Mouse (Mus musculus) liver, embryonic 14.5 days (tissue): ENCODE data around the gene Tas1r2. TPM values are rescaled to one million over a fixed set of nuclear protein-coding genes. Genes with fewer than 3 reads are reported as not detected.

Experiments used
- ATAC-seq: fragments of 200-750 bp; cut with Nextera tagmentation; 2 replicates; pipeline ENCODE4 v1.8.0; 2017; ENCODE audit warnings: moderate number of reproducible peaks, mild to moderate bottlenecking, moderate library complexity; ENCODE audit not compliant: insufficient read depth
- DNase-seq, 3 experiments: peaks; one replicate each; pipeline ENCODE4 v3.0.0-alpha.2; 2012 to 2013; ENCODE audit warnings: low read depth in 3 of 3, low spot score in 3 of 3
- H3K27ac ChIP-seq: fragments of 300-500 bp; sonication (generic); 2 replicates; pipeline ENCODE4 v1.5.1; 2014; ENCODE audit warnings: moderate library complexity, mild to moderate bottlenecking, control low read depth, inconsistent platforms
- H3K27me3 ChIP-seq: fragments of 300-500 bp; sonication (generic); 2 replicates; pipeline ENCODE4 v1.6.1; 2014; ENCODE audit warnings: mild to moderate bottlenecking, low read length, moderate library complexity; ENCODE audit not compliant: control insufficient read depth, insufficient read depth
- H3K36me3 ChIP-seq: fragments of 300-500 bp; sonication (generic); replicated peaks from 2 replicates; pipeline ENCODE4 v1.6.1; 2014; ENCODE audit warnings: low read depth; ENCODE audit not compliant: control insufficient read depth, insufficient read depth
- H3K4me1 ChIP-seq, 2 experiments: fragments of 200-500 bp in 1 of 2; fragments of 300-500 bp in 1 of 2; sonication (generic) in 1 of 2; replicated peaks; 2 replicates each; pipeline ENCODE4 v1.6.1; 2012 to 2014; ENCODE audit warnings: antibody characterized with exemption in 1 of 2, inconsistent platforms in 1 of 2, low read length in 1 of 2; ENCODE audit not compliant: control insufficient read depth in 2 of 2, insufficient read depth in 2 of 2
- H3K4me2 ChIP-seq: fragments of 300-500 bp; sonication (generic); 2 replicates; pipeline ENCODE4 v1.6.1; 2014; ENCODE audit warnings: low read depth, mild to moderate bottlenecking, control low read depth, moderate library complexity
- H3K4me3 ChIP-seq, 2 experiments: fragments of 200-500 bp in 1 of 2; fragments of 300-500 bp in 1 of 2; sonication (generic) in 1 of 2; 2 replicates each; pipeline ENCODE4 v1.5.1; 2012 to 2014; ENCODE audit warnings: low read depth in 2 of 2, low read length in 2 of 2, mild to moderate bottlenecking in 2 of 2, control low read depth in 1 of 2, inconsistent platforms in 1 of 2, moderate library complexity in 1 of 2; ENCODE audit not compliant: insufficient read depth in 1 of 2
- H3K9ac ChIP-seq: fragments of 300-500 bp; sonication (generic); replicated peaks from 2 replicates; pipeline ENCODE4 v1.6.1; 2014; ENCODE audit warnings: mild to moderate bottlenecking, control low read depth, moderate library complexity
- H3K9me3 ChIP-seq: fragments of 300-500 bp; sonication (generic); 2 replicates; pipeline ENCODE4 v1.6.1; 2016; ENCODE audit warnings: low read length, mixed read lengths; ENCODE audit not compliant: control insufficient read depth
- CTCF ChIP-seq: IDR thresholded peaks from 2 replicates; pipeline ENCODE4 v1.5.1; 2016; ENCODE audit warnings: antibody characterized with exemption, low read depth, control low read depth
- EP300 ChIP-seq: IDR thresholded peaks from 2 replicates; pipeline ENCODE4 v1.6.1; 2016; ENCODE audit warnings: antibody characterized with exemption, low read depth
- WGBS: fragments of 180-500 bp; shearing (Covaris S2); extraction: QIAGEN DNeasy Blood & Tissue Kit; methylation state at CpG from one replicate; pipeline ENCODE4 v1.1.7; 2014; ENCODE audit not compliant: insufficient replicate concordance; 5-methylcytosine and 5-hydroxymethylcytosine counted together
- polyA plus RNA-seq, 2 experiments: library from polyadenylated mRNA; depleted of rRNA in 1 of 2; stranded (reverse) in 1 of 2; unstranded in 1 of 2; fragments of >200 nt; fragmentation: Nextera tagmentation in 1 of 2; extraction: Ambion mirVana in 1 of 2; gene quantifications; 2 replicates each; pipeline versions ENCODE4 v1.2.1 to v1.2.3; 2012 to 2014

Tas1r2 gene
- polyA plus RNA-seq, 2 experiments: not detected

DNA sequence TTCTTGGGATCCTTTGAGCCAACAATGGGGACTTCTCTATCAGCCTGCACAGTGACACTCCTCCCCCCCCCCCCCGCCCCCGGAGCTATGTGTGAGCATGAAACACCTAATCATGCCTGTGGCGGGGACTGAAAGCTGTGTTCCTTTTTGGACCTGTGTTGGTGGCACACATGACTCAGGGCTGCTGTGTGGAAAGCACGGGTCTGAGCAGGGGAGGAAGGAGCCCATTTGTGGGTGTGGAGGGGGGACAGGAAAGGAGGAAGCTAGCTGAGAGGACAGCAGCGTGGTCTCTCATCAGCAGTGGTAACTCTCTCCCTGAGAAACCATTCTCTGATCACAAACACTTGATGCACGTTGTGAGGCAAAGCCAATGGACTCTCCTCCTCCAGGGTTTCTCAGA, 12.6 kb upstream of the Tas1r2 start:
- WGBS: 24% methylated on average over 6 of the region's 6 CpGs
- Histone ChIP-seq H3K36me3 (no peaks in the 10 kb centered on the region), H3K27me3 (no peaks in the 10 kb centered on the region), H3K27ac (no peak overlapping the region), H3K4me1 (0 out of 4 replicates have a peak, but pooled peaks cover 0 to 3% of the 10 kb centered on the region in 2 experiments), H3K9ac (no peak overlapping the region), H3K9me3 (no peaks in the 10 kb centered on the region), H3K4me2 (no peak overlapping the region), H3K4me3 (no peak overlapping the region)
- no peak for DNase-seq
- TF ChIP-seq EP300: no peak
- TF ChIP-seq CTCF: no peak
- ATAC-seq: no peak

DNA sequence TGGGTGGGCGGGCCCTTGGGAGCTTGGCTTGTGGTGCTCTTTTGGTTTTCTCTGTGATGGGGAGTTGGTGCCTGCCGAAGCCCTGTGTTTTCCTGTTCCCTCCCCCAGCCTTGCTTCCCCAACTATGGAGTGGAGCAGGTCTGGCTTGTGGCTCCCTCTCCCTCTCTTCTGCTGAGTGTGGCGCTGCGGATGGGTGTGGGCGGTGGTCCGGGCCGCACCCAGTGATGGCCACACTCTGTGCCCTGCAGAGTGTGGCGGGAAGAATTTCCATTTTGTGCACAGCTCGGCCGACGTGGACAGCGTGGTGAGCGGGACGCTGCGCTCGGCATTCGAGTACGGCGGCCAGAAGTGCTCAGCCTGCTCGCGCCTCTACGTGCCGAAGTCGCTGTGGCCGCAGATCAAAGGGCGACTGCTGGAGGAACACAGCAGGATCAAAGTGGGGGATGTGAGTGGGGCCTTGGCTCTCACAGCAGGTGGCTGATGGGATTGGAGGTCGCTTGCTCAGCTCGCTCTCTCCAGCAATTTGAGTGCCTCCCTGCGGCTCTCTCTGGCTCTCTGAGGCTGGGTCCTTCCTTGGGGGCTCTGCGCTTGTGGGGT, 11.4 kb upstream of the Tas1r2 start:
- Histone ChIP-seq H3K27ac (no peak overlapping the region), H3K4me1 (0 out of 4 replicates have a peak, but pooled peaks cover 0 to 3% of the 10 kb centered on the region in 2 experiments), H3K36me3 (no peaks in the 10 kb centered on the region), H3K4me3 (no peak overlapping the region), H3K9ac (no peak overlapping the region), H3K9me3 (no peaks in the 10 kb centered on the region), H3K27me3 (no peaks in the 10 kb centered on the region), H3K4me2 (no peak overlapping the region)
- no peak for TF ChIP-seq EP300
- no peak for TF ChIP-seq CTCF
- no peak for DNase-seq
- ATAC-seq: no peak
- 17% methylated on average over 30 of the region's 30 CpGs for WGBS

DNA sequence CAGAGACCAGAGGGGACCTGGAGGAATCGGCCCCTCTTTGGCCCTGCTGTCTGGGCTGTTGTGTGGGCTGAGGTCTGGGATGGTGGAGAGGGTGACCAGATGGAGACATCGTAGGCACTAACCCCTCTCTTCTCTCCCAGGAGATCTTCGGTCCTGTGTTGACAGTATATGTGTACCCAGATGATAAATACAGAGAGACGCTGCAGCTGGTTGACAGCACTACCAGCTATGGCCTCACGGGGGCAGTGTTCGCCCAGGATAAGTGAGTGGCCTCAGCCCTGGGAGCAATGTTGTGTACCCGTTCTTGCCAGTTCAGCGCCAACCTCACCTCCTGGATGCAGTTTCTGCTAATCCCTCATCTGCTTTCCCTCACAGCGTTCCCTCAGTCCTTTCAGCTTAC, 9.4 kb upstream of the Tas1r2 start:
- TF ChIP-seq CTCF (peak; percentile 96), EP300 (no peak)
- H3K4me3 ChIP-seq: no peak overlapping the region
- H3K36me3 ChIP-seq: no peaks in the 10 kb centered on the region
- DNase-seq (peak in 2 of 3 experiments; percentile 20 to 22), ATAC-seq (no peak)
- no peak overlapping the region for H3K27ac ChIP-seq
- H3K4me1 ChIP-seq: 0 out of 4 replicates have a peak, but pooled peaks cover 0 to 3% of the 10 kb centered on the region in 2 experiments
- no peak overlapping the region for H3K4me2 ChIP-seq
- no peaks in the 10 kb centered on the region for H3K27me3 ChIP-seq
- 12% methylated on average over 9 of the region's 9 CpGs for WGBS
- no peaks in the 10 kb centered on the region for H3K9me3 ChIP-seq
- H3K9ac ChIP-seq: no peak overlapping the region

DNA sequence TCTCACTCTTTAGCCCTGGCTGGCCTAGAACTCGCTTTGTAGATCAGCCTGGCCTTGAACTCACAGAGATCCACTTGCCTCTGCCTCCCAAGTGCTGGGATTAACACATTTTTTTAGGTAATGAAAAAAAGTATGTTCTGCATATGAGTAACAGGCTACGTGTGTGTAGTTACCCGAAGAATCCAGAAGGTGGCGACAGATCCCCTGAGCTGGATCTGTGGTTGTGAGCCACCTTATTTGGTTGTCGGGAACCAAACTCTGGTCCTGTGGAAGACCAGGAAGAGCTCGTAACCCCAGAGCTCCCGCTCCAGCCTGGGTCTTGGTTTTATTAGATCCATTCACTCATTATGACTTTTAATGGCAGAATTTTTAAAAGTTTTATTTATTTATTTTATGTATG, 6.4 kb upstream of the Tas1r2 start:
- ATAC-seq (no peak), DNase-seq (no peak)
- Histone ChIP-seq H3K4me3 (no peak overlapping the region), H3K9me3 (no peaks in the 10 kb centered on the region), H3K36me3 (no peaks in the 10 kb centered on the region), H3K4me1 (no peaks in the 10 kb centered on the region), H3K27me3 (no peaks in the 10 kb centered on the region), H3K9ac (no peak overlapping the region), H3K27ac (no peak overlapping the region), H3K4me2 (no peak overlapping the region)
- 70% methylated on average over 7 of the region's 7 CpGs for WGBS
- TF ChIP-seq CTCF (peak; percentile 57), EP300 (no peak)

DNA sequence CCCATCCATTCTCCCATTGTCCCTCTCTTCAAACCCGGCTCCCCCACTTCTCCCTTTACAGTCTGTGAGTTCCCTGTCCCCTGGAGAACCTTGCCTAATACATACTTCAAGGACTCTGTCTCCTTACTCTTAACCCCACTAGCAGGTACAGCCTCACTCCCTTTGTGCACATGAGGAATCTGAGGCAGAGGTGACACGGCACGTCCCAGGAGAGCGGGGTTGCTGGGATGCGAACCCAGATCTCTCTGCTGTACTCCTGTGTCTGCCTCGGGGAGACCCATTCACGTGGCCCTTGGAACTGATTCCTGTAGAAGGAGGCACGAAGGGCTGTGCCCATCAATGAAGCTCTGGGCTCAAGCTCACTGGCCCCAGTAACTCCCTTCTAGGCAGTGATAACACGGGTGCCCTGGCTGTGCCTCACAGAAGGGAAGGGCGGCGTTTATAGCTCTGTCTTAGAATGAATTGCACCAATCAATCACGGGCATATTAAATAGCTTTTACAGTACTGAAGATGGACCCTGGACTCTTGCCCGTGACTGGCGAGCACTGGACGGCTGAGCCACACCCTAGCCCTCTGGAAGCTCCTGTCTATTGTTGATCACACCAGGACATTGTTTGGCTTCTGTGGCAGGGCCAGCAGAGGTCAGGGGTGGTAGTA, 3.1 kb upstream of the Tas1r2 start:
- Histone ChIP-seq H3K4me2 (no peak overlapping the region), H3K27ac (no peak overlapping the region), H3K9ac (no peak overlapping the region), H3K9me3 (no peaks in the 10 kb centered on the region), H3K36me3 (no peaks in the 10 kb centered on the region), H3K4me3 (no peak overlapping the region), H3K4me1 (no peaks in the 10 kb centered on the region), H3K27me3 (no peaks in the 10 kb centered on the region)
- 62% methylated on average over 15 of the region's 15 CpGs for WGBS
- TF ChIP-seq EP300 (no peak), CTCF (no peak)
- ATAC-seq (no peak), DNase-seq (no peak)
